Mouse (Mus musculus) MEL-GATA-1-ER (cell line): ENCODE data around the gene Fabp7.

Experiments used
- DNase-seq: peaks from one replicate; pipeline ENCODE4 v3.0.0-alpha.2; 2012; ENCODE audit warnings: low read depth; ENCODE audit errors: extremely low read depth

Gene Fabp7

GRCm38 (mm10) chr10:57799486-57799885 lies 14.8 kb downstream of the Fabp7 start:
- no peak for DNase-seq

DNA sequence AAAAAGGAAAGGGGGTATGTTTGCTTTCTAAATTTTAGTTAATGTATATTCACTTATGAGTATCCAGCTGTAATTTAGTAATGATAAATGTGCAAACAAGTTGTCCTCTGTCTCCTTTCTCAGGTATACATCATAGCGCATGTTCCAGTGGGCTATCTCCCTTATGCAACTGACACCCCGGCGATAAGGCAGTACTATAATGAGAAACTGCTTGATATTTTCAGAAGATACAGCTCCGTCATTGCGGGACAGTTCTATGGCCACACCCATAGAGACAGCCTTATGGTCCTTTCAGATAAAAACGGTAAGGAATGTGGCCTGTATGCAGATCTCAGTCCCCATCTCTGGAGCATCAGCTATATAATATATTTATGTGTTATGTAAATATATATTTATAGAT lies 23.1 kb downstream of the Fabp7 start:
- peak; percentile 4 for DNase-seq

DNA sequence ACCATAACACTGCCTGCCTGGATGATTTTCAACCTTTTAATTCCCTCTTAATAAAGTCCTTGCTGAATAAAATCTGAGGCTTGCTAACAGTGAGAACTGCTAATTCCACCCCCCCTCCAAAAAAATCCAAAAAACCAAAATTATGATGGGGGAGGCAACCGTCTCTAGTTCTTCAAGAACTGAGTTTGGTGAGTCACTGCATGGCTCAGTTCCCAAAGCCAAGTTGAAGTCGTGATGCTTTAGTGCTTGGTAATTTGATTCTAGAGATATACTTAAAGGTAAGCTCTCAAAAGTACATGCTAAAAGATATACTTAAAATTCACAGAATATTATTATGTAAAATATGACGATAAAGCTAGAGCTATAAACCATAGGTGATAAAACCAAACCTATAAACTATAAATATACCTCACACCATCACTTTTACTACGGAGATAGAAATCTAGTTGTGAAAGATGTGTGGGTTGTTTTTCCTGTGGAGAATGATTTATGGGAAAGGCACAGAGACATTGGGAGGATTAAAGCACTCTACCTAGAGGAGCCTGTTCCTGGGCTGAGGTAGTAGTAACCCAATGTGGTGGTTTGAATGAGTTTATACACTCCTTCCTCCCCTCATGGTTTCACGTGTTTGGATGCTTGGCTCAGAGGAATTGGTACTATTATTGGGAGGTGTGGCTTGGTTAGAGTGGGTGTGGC lies 27.6 kb downstream of the Fabp7 start:
- DNase-seq = no peak

DNA sequence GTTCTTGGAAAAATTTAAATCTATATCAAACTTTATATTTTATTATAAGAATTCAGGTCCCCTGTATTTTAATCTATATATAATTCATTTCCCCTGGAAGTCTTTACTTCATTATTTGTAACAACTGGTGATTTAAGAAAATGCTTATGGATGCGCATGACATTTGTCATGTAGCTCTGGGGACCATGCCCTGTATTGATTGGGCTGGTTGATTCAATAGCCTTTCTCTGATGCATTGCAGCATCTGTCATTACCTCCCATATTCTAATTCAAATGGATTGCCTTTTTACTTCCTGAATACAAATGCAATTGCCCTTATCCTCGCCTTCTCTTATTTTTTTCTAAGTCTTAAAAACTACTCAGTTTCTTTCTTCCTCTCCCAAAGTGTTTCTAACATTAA lies 29.6 kb downstream of the Fabp7 start:
- DNase-seq = no peak

- no peak for DNase-seq
Observed at GRCm38 (mm10) chr10:57815869-57816268, 31.2 kb downstream of the Fabp7 start.

GRCm38 (mm10) chr10:57819209-57819608 lies 34.5 kb downstream of the Fabp7 start:
- no peak for DNase-seq

DNA sequence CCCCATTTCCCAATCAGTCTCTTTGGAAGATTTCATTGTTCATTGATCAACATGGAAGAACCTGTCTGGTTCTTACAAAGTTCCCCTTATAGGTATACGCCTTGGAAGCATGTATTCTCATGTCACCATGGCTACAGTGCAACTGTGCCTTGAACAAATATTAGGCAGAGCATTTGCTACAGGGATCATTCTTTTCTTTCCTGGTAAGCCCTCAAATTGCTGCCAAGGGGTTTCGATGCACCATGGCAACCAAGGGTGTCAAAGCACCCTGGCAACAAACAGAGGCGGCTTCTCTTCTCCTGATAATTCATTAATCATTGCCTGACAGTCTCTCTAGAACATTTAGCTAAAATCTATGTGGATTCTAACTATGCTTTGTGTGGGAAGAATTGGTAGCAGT lies 37.8 kb downstream of the Fabp7 start:
- DNase-seq = no peak

GRCm38 (mm10) chr10:57828649-57829048 lies 44.0 kb downstream of the Fabp7 start:
- no peak for DNase-seq

- no peak for DNase-seq
Observed at GRCm38 (mm10) chr10:57829621-57830020, 44.9 kb downstream of the Fabp7 start.

DNA sequence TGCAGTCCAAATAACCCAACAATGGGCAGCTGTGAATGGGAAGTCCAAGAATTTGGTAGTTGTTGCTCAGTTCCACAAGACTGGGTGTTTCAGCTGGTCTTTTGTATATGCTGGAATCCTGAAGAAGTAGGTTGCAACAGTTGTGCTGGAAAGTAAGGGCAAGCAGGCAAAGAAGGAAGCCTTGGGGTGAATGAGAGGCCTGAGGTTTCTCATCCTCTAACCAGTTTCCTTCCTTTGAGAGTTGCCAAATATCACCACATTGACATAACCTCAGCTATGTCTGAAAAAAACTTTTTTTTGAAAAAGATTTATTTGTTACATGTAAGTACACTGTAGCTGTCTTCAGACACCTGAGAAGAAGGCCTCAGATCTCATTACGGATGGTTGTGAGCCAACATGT lies 50.4 kb downstream of the Fabp7 start:
- DNase-seq = no peak

DNA sequence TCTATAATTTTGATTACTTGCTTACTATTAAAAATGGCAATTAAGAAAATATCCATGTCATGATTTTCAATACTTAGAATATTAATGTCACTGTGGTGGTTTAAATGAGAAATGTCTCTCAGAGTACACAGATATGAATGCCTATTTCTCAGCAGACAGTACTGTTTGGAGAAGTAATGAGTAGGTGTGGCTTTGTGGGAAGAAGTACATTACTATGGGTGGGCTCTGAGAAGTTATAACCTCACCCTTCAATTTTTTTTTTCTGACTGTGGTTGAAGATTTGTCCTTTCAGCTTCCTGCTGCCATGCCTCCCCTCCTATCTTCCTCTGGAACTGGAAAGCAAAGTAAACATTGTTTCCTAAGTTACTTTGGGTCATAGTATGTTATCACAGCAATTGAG lies 51.3 kb downstream of the Fabp7 start:
- no peak for DNase-seq
